Mouse (Mus musculus) CH12.LX (cell line): ENCODE results near the gene Atp5j.

Experiments
- CHD1 ChIP-seq: IDR thresholded peaks from 2 replicates; pipeline ENCODE4 v1.6.1; 2012; ENCODE audit warnings: low read depth, low read length, improper control_type of control experiment, inconsistent platforms
- CTCF ChIP-seq, 2 experiments: IDR thresholded peaks in 1 of 2; conservative IDR thresholded peaks in 1 of 2; 2 replicates each; pipeline ENCODE4 v1.5.1; 2011 to 2012; ENCODE audit warnings: low read depth in 2 of 2, low read length in 2 of 2, improper control_type of control experiment in 1 of 2, inconsistent platforms in 1 of 2, mild to moderate bottlenecking in 1 of 2, moderate library complexity in 1 of 2
- ETS1 ChIP-seq: conservative IDR thresholded peaks from 2 replicates; pipeline ENCODE4 v1.6.1; 2012; ENCODE audit warnings: low read depth, mild to moderate bottlenecking, inconsistent platforms, low read length, improper control_type of control experiment, moderate library complexity
- HCFC1 ChIP-seq: IDR thresholded peaks from 2 replicates; pipeline ENCODE4 v1.6.1; 2012; ENCODE audit warnings: low read depth, mild to moderate bottlenecking, inconsistent platforms, low read length, improper control_type of control experiment
- MAFK ChIP-seq: IDR thresholded peaks from 2 replicates; pipeline ENCODE4 v1.6.1; 2011; ENCODE audit warnings: low read length, improper control_type of control experiment; ENCODE audit not compliant: insufficient replicate concordance
- MEF2A ChIP-seq: IDR thresholded peaks from 2 replicates; pipeline ENCODE4 v1.6.1; 2014; ENCODE audit warnings: low read depth, mild to moderate bottlenecking, inconsistent platforms, low read length, improper control_type of control experiment, borderline replicate concordance
- POLR2A ChIP-seq: IDR thresholded peaks from 2 replicates; pipeline ENCODE4 v1.6.1; 2011; ENCODE audit warnings: low read depth, mild to moderate bottlenecking, improper control_type of control experiment, low read length
- POLR2AphosphoS2 ChIP-seq: IDR thresholded peaks from 2 replicates; pipeline ENCODE4 v1.6.1; 2011; ENCODE audit warnings: low read depth, low read length, improper control_type of control experiment
- TBP ChIP-seq: conservative IDR thresholded peaks from 2 replicates; pipeline ENCODE4 v1.6.1; 2011; ENCODE audit warnings: low read depth, low read length, improper control_type of control experiment
- USF1 ChIP-seq: IDR thresholded peaks from 2 replicates; pipeline ENCODE4 v1.6.1; 2014; ENCODE audit warnings: low read depth, mild to moderate bottlenecking, inconsistent platforms, low read length, improper control_type of control experiment
- ZC3H11A ChIP-seq: IDR thresholded peaks from 2 replicates; pipeline ENCODE4 v1.6.1; 2012; ENCODE audit warnings: low read depth, mild to moderate bottlenecking, inconsistent platforms, low read length, improper control_type of control experiment
- ZKSCAN1 ChIP-seq: IDR thresholded peaks from 2 replicates; pipeline ENCODE4 v1.6.1; 2012; ENCODE audit warnings: low read depth, inconsistent platforms, low read length, improper control_type of control experiment, borderline replicate concordance

DNA sequence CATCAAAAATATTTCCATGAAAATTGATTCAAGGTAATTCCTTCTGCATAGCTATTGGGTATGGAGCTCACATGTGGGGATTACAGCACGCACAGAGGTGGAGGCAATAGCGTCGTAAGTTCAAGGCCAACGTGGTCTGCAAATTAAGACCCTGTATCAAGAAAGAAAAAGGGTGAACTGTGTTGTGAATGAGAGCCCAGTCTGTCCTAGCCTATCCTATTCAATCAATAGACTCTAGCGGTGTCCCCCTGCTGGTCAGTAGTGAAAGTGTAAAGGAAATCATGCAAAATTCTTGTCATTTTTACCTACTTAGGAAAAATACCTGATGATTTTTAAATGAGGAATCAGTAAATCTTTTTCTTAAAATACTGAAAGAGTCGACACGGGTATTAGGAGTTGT, 18.0 kb downstream of the Atp5j start:
- TF ChIP-seq CTCF (conservative IDR thresholded peaks at IDR 0.05 in 1 of 2, IDR thresholded peaks at IDR 0.05 in 1 of 2; ENCODE audit: low read depth in 2 of 2, low read length in 2 of 2) (peak; percentile 82 to 89), POLR2AphosphoS2 (no peak), POLR2A (no peak), ZC3H11A (peak; percentile 42), CHD1 (no peak), HCFC1 (no peak), MEF2A (no peak), TBP (no peak), MAFK (no peak), USF1 (no peak), ZKSCAN1 (no peak), ETS1 (no peak)
